Mouse (Mus musculus): ENCODE data around the gene Alcam. TPM values are rescaled to one million over a fixed set of nuclear protein-coding genes. Genes with fewer than 3 reads are reported as not detected.

The Alcam gene
- total and polyA plus RNA-seq, 3 experiments: not detected

DNA sequence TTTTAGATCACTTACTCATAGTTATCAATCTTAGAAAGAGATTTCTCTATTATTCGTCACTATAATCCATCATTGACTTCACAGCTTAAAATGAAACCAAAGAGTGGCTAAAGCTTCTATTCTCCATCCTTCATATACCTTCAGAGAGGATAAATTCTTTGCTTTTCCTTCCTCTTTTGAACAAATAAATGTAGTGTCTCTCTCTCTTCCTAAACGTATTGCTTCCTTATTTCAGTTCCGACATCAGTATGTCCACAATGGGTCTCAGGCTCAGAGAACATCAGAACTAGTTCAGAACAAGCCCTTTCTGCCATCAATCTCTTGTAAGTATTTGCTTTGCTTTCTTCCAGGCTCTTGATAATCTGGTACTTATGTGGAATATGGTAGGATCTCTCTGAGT, 40.2 kb downstream of the Alcam start:
- Histone ChIP-seq H3K4me3 (ENCODE audit: control insufficient read depth in 1 of 2, insufficient read depth in 1 of 2, low read depth in 2 of 2, low read length in 2 of 2) (no peak overlapping the region), H3K4me1 (ENCODE audit: control insufficient read depth in 1 of 2, insufficient read depth in 2 of 2, low read length in 2 of 2) (peaks cover 0 to 8% of the 10 kb centered on the region in 2 experiments; a peak in 2 of 4 replicates), H3K9ac (ENCODE audit: control insufficient read depth, low read depth, low read length, poor library complexity, severe bottlenecking) (no peak overlapping the region), H3K79me2 (ENCODE audit: control insufficient read depth, insufficient read depth, low read length, poor library complexity) (no peaks in the 10 kb centered on the region), H3K27ac (ENCODE audit: control insufficient read depth, low read depth, low read length) (no peak overlapping the region), H3K27me3 (ENCODE audit: control insufficient read depth in 1 of 2, insufficient read depth in 2 of 2, low read length in 2 of 2) (no peaks in the 10 kb centered on the region), H3K9me3 (replicated peaks; ENCODE audit: insufficient read depth, low read length) (no peaks in the 10 kb centered on the region), H3K36me3 (ENCODE audit: control insufficient read depth in 1 of 2, insufficient read depth in 2 of 2, low read length in 2 of 2) (peaks cover 0 to 3% of the 10 kb centered on the region in 2 experiments; a peak in 2 of 4 replicates)
- no peak for TF ChIP-seq GABPA (IDR thresholded peaks at IDR 0.05; ENCODE audit: low read depth, low read length)
- no peak for DNase-seq (ENCODE audit: low read depth, low spot score)

GRCm38 (mm10) chr16:52406072-52406471, 47.8 kb downstream of the Alcam start:
- Histone ChIP-seq H3K79me2 (ENCODE audit: control insufficient read depth, insufficient read depth, low read length, poor library complexity) (no peaks in the 10 kb centered on the region), H3K27ac (ENCODE audit: control insufficient read depth, low read depth, low read length) (no peak overlapping the region), H3K27me3 (ENCODE audit: control insufficient read depth in 1 of 2, insufficient read depth in 2 of 2, low read length in 2 of 2) (peaks cover 0 to 3% of the 10 kb centered on the region in 2 experiments; a peak in 1 of 4 replicates), H3K36me3 (ENCODE audit: control insufficient read depth in 1 of 2, insufficient read depth in 2 of 2, low read length in 2 of 2) (no peaks in the 10 kb centered on the region), H3K9ac (ENCODE audit: control insufficient read depth, low read depth, low read length, poor library complexity, severe bottlenecking) (no peak overlapping the region), H3K4me1 (ENCODE audit: control insufficient read depth in 1 of 2, insufficient read depth in 2 of 2, low read length in 2 of 2) (peaks cover 0 to 4% of the 10 kb centered on the region in 2 experiments; a peak in 1 of 4 replicates), H3K9me3 (replicated peaks; ENCODE audit: insufficient read depth, low read length) (no peaks in the 10 kb centered on the region), H3K4me3 (ENCODE audit: control insufficient read depth in 1 of 2, insufficient read depth in 1 of 2, low read depth in 2 of 2, low read length in 2 of 2) (no peak overlapping the region)
- no peak for DNase-seq (ENCODE audit: low read depth, low spot score)
- TF ChIP-seq E2F4 (IDR thresholded peaks at IDR 0.05; ENCODE audit: borderline replicate concordance, low read depth, low read length) (no peak), POLR2A (IDR thresholded peaks at IDR 0.05; ENCODE audit: control insufficient read depth in 1 of 2, insufficient read depth in 1 of 2, low read depth in 1 of 2, low read length in 2 of 2, poor library complexity in 1 of 2) (no peak), TAL1 (IDR thresholded peaks at IDR 0.05; ENCODE audit: low read length) (no peak), MAX (IDR thresholded peaks at IDR 0.05; ENCODE audit: low read length) (no peak), ZNF384 (IDR thresholded peaks at IDR 0.05; ENCODE audit: low read depth, low read length) (no peak), GABPA (IDR thresholded peaks at IDR 0.05; ENCODE audit: low read depth, low read length) (no peak), ELF1 (IDR thresholded peaks at IDR 0.05; ENCODE audit: low read depth, low read length) (no peak)

- no peaks in the 10 kb centered on the region for H3K79me2 ChIP-seq (ENCODE audit: control insufficient read depth, insufficient read depth, low read length, poor library complexity)
- no peaks in the 10 kb centered on the region for H3K36me3 ChIP-seq (ENCODE audit: control insufficient read depth in 1 of 2, insufficient read depth in 2 of 2, low read length in 2 of 2)
- H3K27ac ChIP-seq (ENCODE audit: control insufficient read depth, low read depth, low read length): no peak overlapping the region
- peak; percentile 2 for DNase-seq (ENCODE audit: low read depth, low spot score)
- no peak overlapping the region for H3K4me3 ChIP-seq (ENCODE audit: control insufficient read depth in 1 of 2, insufficient read depth in 1 of 2, low read depth in 2 of 2, low read length in 2 of 2)
- H3K9me3 ChIP-seq (replicated peaks; ENCODE audit: insufficient read depth, low read length): no peaks in the 10 kb centered on the region
- TF ChIP-seq ETS1 (IDR thresholded peaks at IDR 0.05; ENCODE audit: low read depth, low read length): 0 out of 2 replicates have a peak, but pooled peaks have one; percentile 24
- no peak for TF ChIP-seq MXI1 (IDR thresholded peaks at IDR 0.05; ENCODE audit: low read depth, low read length)
- peaks cover 0 to 4% of the 10 kb centered on the region in 2 experiments; a peak in 1 of 4 replicates for H3K4me1 ChIP-seq (ENCODE audit: control insufficient read depth in 1 of 2, insufficient read depth in 2 of 2, low read length in 2 of 2)
- H3K9ac ChIP-seq (ENCODE audit: control insufficient read depth, low read depth, low read length, poor library complexity, severe bottlenecking): no peak overlapping the region
- peaks cover 0 to 3% of the 10 kb centered on the region in 2 experiments; a peak in 1 of 4 replicates for H3K27me3 ChIP-seq (ENCODE audit: control insufficient read depth in 1 of 2, insufficient read depth in 2 of 2, low read length in 2 of 2)
These were observed 48.6 kb downstream of the Alcam start for GRCm38 (mm10) chr16:52405272-52405671.

- TF ChIP-seq TCF12 (IDR thresholded peaks at IDR 0.05; ENCODE audit: low read depth, low read length) (no peak), CHD2 (IDR thresholded peaks at IDR 0.05; ENCODE audit: low read length) (no peak), MAX (IDR thresholded peaks at IDR 0.05; ENCODE audit: low read length) (no peak), USF1 (IDR thresholded peaks at IDR 0.05; ENCODE audit: low read depth, low read length) (no peak), ZC3H11A (IDR thresholded peaks at IDR 0.05; ENCODE audit: low read depth, low read length) (no peak), RCOR1 (IDR thresholded peaks at IDR 0.05; ENCODE audit: low read depth, low read length) (no peak), POLR2AphosphoS5 (IDR thresholded peaks at IDR 0.05; ENCODE audit: borderline replicate concordance, low read depth, low read length) (no peak), GABPA (IDR thresholded peaks at IDR 0.05; ENCODE audit: low read depth, low read length) (no peak), JUND (IDR thresholded peaks at IDR 0.05; ENCODE audit: low read depth, low read length) (no peak), UBTF (IDR thresholded peaks at IDR 0.05; ENCODE audit: borderline replicate concordance, insufficient read depth, low read depth, low read length) (no peak), EP300 (IDR thresholded peaks at IDR 0.05; ENCODE audit: low read depth in 1 of 2, low read length in 2 of 2) (no peak), MYC (IDR thresholded peaks at IDR 0.05; ENCODE audit: low read depth, low read length) (no peak)
- no peaks in the 10 kb centered on the region for H3K4me1 ChIP-seq (ENCODE audit: control insufficient read depth in 1 of 2, insufficient read depth in 2 of 2, low read length in 2 of 2)
- no peaks in the 10 kb centered on the region for H3K9me3 ChIP-seq (replicated peaks; ENCODE audit: insufficient read depth, low read length)
- no peaks in the 10 kb centered on the region for H3K36me3 ChIP-seq (ENCODE audit: control insufficient read depth in 1 of 2, insufficient read depth in 2 of 2, low read length in 2 of 2)
- H3K27me3 ChIP-seq (ENCODE audit: control insufficient read depth in 1 of 2, insufficient read depth in 2 of 2, low read length in 2 of 2): no peaks in the 10 kb centered on the region; a peak in 1 of 4 replicates
- H3K4me3 ChIP-seq (ENCODE audit: control insufficient read depth in 1 of 2, insufficient read depth in 1 of 2, low read depth in 2 of 2, low read length in 2 of 2): no peak overlapping the region
- DNase-seq (ENCODE audit: low read depth, low spot score): no peak
- no peaks in the 10 kb centered on the region; the same call in 1 of the 2 replicates for H3K79me2 ChIP-seq (ENCODE audit: control insufficient read depth, insufficient read depth, low read length, poor library complexity)
- H3K27ac ChIP-seq (ENCODE audit: control insufficient read depth, low read depth, low read length): no peak overlapping the region
- no peak overlapping the region for H3K9ac ChIP-seq (ENCODE audit: control insufficient read depth, low read depth, low read length, poor library complexity, severe bottlenecking)
These were observed 54.8 kb downstream of the Alcam start for GRCm38 (mm10) chr16:52399112-52399511.
